Mouse (Mus musculus) G1E (cell line): ENCODE data around the gene 4931428F04Rik.

Source experiments
- CTCF ChIP-seq: IDR thresholded peaks from 2 replicates; pipeline ENCODE4 v1.5.1; 2012; ENCODE audit warnings: low read depth, low read length, inconsistent platforms, mixed read lengths
- GATA1 ChIP-seq: IDR thresholded peaks from 2 replicates; pipeline ENCODE4 v1.6.1; 2012; ENCODE audit warnings: borderline replicate concordance, low read length, inconsistent platforms, mixed read lengths
- GATA2 ChIP-seq: IDR thresholded peaks from 2 replicates; pipeline ENCODE4 v1.6.1; 2012; ENCODE audit warnings: low read depth, low read length, inconsistent platforms, borderline replicate concordance
- POLR2AphosphoS5 ChIP-seq: IDR thresholded peaks from 2 replicates; pipeline ENCODE4 v1.6.1; 2012; ENCODE audit warnings: low read depth, low read length, inconsistent platforms; ENCODE audit not compliant: insufficient replicate concordance
- TAL1 ChIP-seq: conservative IDR thresholded peaks from 2 replicates; pipeline ENCODE4 v1.6.1; 2012; ENCODE audit warnings: low read depth, low read length, inconsistent platforms, mixed read lengths

DNA sequence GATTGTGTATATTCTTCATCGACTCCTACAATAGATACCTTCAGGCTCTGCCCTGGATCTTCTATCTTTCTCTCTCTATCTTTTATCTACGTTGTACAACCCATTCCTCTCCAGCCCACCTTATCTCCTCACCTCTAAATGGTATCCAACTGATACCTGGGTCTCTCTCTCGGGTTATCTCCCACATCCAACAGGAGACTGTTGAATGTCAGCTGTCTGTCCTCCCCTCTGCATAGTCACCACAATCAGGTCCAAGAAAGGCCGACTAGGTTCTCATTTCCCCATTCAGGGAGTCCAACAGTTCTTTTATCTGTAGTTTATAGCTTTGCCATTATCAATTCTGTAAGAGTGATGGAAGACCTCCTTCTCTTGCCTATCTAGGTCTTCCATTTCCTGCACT, 7.4 kb downstream of the 4931428F04Rik start:
- TF ChIP-seq CTCF (no peak), GATA1 (no peak), POLR2AphosphoS5 (no peak), TAL1 (no peak), GATA2 (no peak)
